Mouse (Mus musculus): ENCODE results near the gene Cd209d.
"Not testable (repeated sequence)": the region's sequence is repeated elsewhere in the genome, so short reads cannot be mapped to it uniquely, and the experiment has no call there.

The Cd209d gene

GRCm38 (mm10) chr8:3878455-3878854 lies at the start of gene Cd209d:
TSS of gene Cd209d (minus strand) at chr8:3878555.
- no peak for DNase-seq (ENCODE audit: low spot score)

- no peak for DNase-seq (ENCODE audit: low spot score)
Measured at GRCm38 (mm10) chr8:3926744-3927143, 48.4 kb upstream of the Cd209d start, which contains the start of gene Cd209b. TSS of gene Cd209b (minus strand) at chr8:3926844.

GRCm38 (mm10) chr8:3876121-3876520 lies 2.2 kb downstream of the Cd209d start:
- no peak for DNase-seq (ENCODE audit: low spot score)

GRCm38 (mm10) chr8:3862736-3863135 lies 15.6 kb downstream of the Cd209d start:
- DNase-seq (ENCODE audit: low spot score) = not testable (repeated sequence)

GRCm38 (mm10) chr8:3854209-3854608 lies 24.1 kb downstream of the Cd209d start, which contains the start of gene Cd209e:
TSS of gene Cd209e (minus strand) at chr8:3854309.
- DNase-seq (ENCODE audit: low spot score) = no peak
